Mouse (Mus musculus) CH12F3 (cell line): ENCODE data around the gene Ppm1j.
"Not testable (repeated sequence)": the region's sequence is repeated elsewhere in the genome, so short reads cannot be mapped to it uniquely, and the experiment has no call there.

ENCODE experiments used
- in situ Hi-C: fragments of 300-500 bp; cut with MboI; formaldehyde crosslinking; loops from 2 replicates; pipeline ENCODE4 v1.14.3; 2020; ENCODE audit warnings: low sequenced_read_pairs

The Ppm1j gene

DNA sequence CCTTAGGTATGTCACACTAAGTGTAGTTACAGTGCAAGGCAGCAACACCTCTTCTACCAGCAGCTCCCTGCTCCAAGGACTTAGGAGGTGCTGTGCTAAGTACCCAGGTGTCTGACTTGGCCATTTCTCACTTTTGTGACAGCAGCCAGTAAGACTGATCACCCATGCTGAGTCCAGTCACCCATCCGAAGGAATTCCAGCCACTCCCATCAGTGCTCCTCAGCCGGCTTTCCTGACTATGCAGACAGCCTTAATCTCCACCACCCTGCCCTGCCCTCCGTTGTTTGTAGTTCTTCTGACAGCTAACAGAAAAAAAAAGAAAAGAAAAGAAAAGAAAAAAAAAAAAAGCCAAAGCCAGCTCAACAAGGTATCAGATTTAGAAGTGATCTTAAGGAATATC is 30.9 kb downstream of the Ppm1j start:
- in situ Hi-C loops, result no loop called here

DNA sequence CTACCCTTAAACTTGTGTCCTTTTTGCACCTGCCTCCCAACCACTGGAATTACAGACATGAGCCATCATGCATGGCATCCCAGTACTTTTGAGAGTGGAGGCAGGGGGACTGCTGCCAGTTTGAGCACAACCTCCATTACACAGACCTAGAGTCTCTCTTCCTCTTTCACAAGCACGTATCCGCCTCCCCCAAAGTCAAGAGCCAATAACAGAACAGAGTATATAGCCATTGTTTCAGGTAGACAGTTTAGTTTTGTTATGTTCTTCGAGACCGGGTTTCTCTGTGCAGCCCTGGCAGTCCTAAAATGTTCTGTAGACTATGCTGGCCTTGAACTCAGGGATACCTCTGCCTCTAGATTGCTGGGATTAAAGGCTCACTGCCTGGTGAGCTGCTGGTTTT is 31.4 kb downstream of the Ppm1j start:
- in situ Hi-C loops, result no loop called here

DNA sequence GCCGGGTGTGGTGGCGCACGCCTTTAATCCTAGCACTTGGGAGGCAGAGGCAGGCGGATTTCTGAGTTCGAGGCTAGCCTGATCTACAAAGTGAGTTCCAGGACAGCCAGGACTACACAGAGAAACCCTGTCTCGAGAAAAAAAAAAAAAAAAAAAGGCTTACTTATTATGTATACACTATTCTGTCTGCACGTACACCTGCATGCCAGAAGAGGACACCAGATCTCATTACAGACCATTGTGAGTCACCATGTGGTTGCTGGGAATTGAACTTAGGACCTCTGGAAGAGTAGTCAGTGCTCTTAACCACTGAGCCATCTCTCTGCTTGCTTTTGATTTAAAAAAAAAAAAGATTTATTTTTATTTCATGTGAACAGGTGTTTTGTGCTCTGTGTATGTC is 32.4 kb downstream of the Ppm1j start:
- in situ Hi-C loops, result not testable (repeated sequence)

DNA sequence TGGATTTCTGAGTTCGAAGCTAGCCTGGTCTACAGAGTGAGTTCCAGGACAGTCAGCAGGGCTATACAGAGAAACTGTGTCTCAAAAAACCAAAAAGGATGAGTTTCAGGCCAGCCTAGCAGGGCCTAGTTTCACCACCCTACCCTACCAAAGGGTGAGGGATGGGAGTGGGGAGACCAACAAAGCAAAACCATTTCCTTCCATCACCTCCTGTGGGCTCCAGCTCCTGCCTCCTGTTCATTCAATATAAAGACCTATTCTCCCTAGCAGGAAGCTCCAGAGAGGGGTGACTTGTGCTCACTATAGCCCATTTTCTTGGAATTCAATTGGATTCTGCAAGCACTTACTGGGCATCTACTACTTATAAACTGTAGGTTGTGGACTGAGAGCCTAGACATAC is 33.9 kb downstream of the Ppm1j start:
- in situ Hi-C loops, result no loop called here

DNA sequence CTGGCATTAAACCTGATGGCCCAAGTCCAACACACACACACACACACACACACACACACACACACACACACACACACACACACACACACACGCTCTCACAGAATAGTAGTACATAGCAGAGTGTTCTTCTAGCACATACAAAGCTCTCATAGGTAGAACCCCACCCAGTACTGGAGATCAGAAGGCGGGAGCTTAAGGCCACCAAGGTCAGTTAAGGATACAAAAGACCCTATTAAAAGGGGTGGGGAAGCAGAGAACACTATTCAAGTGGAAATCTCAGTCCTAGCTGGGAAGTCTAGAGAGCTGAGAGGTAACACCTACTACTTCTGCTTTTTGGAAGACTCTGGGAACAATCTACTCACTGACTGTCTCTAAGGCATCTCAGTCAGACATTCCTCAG is 34.5 kb downstream of the Ppm1j start:
- in situ Hi-C loops, result no loop called here

DNA sequence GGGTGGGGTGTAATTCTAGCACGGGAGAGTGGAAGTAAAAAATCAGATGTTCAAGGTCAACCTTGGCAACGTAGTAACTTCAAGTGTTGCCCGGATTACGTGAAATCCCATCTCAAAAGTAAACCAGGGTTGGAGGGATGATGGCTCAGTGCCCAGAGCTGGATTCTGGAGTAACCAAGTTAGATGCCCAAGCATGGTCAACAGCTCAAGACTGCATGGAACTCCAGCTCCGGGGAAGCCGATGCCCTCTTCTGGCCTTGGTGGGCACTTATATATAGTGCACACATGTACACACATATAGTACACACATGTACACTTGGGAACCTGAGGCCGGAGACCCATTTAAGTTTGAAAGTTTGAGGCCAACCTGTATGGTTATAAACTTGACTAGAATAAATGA is 35.3 kb downstream of the Ppm1j start:
- in situ Hi-C loops, result no loop called here

DNA sequence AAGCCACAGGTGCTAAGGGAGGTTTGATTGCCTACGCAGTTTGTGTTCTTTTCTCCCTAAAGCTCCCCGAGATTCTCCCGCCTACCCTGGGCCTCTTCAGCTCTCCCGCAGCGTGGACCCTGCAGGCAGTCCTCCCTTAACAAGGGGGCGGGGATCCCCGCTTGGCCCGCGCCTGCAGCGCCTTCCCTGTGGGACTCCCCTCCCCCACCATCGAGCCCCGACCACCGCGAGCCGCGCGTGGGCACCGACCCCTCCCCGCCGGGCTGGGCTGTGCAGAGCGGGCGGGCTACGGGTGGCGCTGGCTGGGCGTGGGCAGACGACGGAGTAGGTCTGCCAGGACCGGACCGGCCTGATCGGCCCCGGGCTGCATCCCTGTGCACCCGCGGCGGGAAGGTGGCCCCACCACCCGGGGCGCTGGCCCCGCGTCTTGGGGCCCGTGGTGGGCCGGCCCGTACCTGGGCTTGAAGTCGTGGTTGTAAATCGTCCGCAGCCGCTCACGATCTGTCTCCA is 36.7 kb downstream of the Ppm1j start:
- in situ Hi-C loops, result no loop called here

DNA sequence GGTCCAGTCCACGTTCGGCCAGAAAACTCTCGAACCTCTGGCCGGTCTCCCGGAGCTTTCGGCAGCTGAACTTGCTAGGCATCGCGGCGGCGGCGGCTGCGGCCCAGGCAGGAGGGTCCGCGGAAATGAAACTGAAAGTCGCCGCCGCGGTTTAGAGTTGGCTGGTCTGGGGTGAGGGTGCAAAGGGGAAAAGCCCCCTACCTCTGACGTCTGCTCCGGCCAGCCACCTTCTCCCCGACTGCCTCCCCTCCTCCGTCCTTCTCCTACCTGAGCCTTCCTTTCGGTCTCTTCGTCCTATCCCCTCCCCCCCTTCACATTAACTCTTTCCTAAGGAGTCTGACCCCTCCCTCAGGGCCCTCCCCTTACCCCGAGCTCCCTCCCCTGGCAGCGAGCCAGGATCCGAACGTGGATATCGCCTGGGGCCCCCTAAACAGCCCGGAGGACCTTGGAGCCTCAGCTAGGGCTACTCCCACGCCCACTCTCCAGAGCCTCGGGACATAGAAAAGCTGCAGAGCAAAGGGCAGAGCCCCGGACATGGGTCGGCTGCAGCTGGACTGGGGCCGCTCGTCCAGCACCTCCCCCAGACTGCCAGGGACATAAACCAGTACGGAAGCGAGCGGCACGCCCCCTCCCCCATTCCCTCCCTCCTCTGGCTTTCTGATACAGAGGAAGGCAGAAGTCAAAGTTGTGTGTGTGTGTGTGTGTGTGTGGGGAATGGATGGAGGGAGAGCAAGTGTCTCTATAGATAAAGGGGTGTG is 37.3 kb downstream of the Ppm1j start, which contains the start of gene Mov10:
Mov10 (minus strand) TSS at position 573 of the 758 bp plus-strand sequence.
- in situ Hi-C loops, result no loop called here

DNA sequence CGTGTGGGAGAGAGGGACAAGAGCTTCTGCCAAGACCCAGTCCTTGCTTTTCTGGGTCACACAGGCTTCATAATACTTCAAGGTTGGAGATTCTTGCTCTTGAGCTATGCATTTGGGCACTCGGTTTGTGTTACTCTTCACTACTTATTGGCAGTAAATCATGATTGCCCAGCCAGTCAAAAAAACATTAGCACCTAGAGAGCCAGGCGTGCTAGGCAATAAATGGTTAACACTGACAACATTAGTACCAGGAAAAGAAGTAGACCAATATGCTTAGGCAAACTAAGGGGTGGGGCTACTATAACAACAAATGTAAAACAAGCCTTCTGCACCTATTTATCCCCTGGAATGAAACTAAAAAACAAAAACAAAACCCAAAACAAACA is 37.9 kb downstream of the Ppm1j start:
- in situ Hi-C loops, result no loop called here

DNA sequence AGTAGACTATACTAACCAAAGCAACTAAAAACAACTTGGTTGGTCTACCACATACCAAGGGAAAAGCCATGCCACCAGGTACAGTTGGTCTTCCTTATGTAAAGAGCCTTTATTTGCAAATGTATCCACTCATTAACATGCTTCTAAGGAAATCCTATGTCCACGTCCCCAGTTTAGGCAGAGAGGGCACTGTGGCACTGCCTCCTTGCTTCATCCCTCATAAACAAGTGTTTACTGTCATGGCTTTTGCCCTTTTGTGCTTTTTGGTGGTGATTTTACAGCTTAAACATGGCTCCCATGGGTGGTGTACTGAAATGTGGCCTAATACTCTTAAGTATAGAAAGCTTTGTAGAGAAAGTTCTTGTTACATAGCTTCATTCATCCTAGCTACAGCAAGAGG is 39.6 kb downstream of the Ppm1j start:
- in situ Hi-C loops, result no loop called here

DNA sequence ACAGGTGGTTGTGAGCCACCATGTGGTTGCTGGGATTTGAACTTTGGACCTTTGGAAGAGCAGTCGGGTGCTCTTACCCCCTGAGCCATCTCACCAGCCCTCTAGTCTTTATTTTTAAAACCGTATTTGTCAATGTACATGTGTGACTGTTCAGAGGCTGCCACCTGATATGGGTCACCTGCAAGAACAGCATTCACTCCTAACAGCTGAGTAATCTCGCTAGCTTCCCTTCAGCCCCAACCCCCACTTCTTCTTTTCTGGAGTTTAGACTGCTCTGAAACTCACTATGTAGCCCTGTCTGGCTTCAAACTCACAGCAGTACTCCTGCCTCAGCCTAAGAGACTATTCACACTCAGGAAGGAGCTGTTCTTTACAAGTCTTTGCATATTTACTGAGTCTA is 41.6 kb downstream of the Ppm1j start:
- in situ Hi-C loops, result no loop called here
